Mouse (Mus musculus): ENCODE measurements around the gene Olfr1413.

- no peak for TF ChIP-seq EP300 (IDR thresholded peaks at IDR 0.05; ENCODE audit: low read depth)
- no peak for TF ChIP-seq CTCF (IDR thresholded peaks at IDR 0.05; ENCODE audit: low read depth)
Observed at GRCm38 (mm10) chr1:92539071-92539470, 32.1 kb upstream of the Olfr1413 start.

All from liver, embryonic 14.5 days (tissue).